Mouse (Mus musculus) cerebellum, adult 2 months (tissue): ENCODE measurements at regions not wholly inside any gene's neighbourhood (a gene's known extent, or its start where the extent isn't known, plus 50 kb on each side); places are given as distances from the start of the nearest gene placed in this dataset.

Source experiments
- CTCF ChIP-seq: fragments of 200-500 bp; IDR thresholded peaks from 2 replicates; pipeline ENCODE4 v1.5.1; 2011; ENCODE audit warnings: low read depth, mild to moderate bottlenecking, control low read depth, low read length, moderate library complexity, borderline replicate concordance; ENCODE audit not compliant: insufficient read depth
- POLR2A ChIP-seq: fragments of 200-500 bp; IDR thresholded peaks from 2 replicates; pipeline ENCODE4 v1.6.1; 2011; ENCODE audit warnings: low read length, control low read depth, borderline replicate concordance; ENCODE audit not compliant: insufficient read depth

- TF ChIP-seq POLR2A (no peak), CTCF (no peak)
Measured at GRCm38 (mm10) chrX:142535540-142535939, 145.2 kb upstream of the Acsl4 start.
